Mouse (Mus musculus): ENCODE data around the gene Scml4. TPM values are rescaled to one million over a fixed set of nuclear protein-coding genes. Genes with fewer than 3 reads are reported as not detected.

Scml4 gene
- polyA plus RNA-seq, 1 experiment from 2014 or later, result 1.6 TPM

- H3K4me3 ChIP-seq (ENCODE audit: low read depth, low read length), result peak overlapping the region; percentile 7; the same call in 1 of the 2 replicates
- DNase-seq (ENCODE audit: low spot score), result peak; percentile 74
- 0% methylated on average over 8 of the region's 8 CpGs for WGBS
- peak; percentile 83 for ATAC-seq (ENCODE audit: low read depth)
- peak overlapping the region; percentile 49; the same call in 1 of the 2 replicates for H3K27ac ChIP-seq (replicated peaks; ENCODE audit: low read depth, low read length)
- H3K4me2 ChIP-seq (ENCODE audit: low read depth, low read length), result peak overlapping the region; percentile 36
- H3K27me3 ChIP-seq (replicated peaks; ENCODE audit: control insufficient read depth, insufficient read depth, low read length), result no peaks in the 10 kb centered on the region
- H3K9ac ChIP-seq (ENCODE audit: low read depth, low read length), result no peak overlapping the region
- H3K4me1 ChIP-seq (ENCODE audit: control insufficient read depth, insufficient read depth, low read length), result peaks cover 22% of the 10 kb centered on the region
- H3K36me3 ChIP-seq (ENCODE audit: control insufficient read depth, insufficient read depth, low read length), result no peaks in the 10 kb centered on the region
- H3K9me3 ChIP-seq (ENCODE audit: control insufficient read depth, low read length), result peaks cover 3% of the 10 kb centered on the region; the same call in 1 of the 2 replicates
Measured at GRCm38 (mm10) chr10:42950252-42950751, 90.1 kb downstream of the Scml4 start.

DNA sequence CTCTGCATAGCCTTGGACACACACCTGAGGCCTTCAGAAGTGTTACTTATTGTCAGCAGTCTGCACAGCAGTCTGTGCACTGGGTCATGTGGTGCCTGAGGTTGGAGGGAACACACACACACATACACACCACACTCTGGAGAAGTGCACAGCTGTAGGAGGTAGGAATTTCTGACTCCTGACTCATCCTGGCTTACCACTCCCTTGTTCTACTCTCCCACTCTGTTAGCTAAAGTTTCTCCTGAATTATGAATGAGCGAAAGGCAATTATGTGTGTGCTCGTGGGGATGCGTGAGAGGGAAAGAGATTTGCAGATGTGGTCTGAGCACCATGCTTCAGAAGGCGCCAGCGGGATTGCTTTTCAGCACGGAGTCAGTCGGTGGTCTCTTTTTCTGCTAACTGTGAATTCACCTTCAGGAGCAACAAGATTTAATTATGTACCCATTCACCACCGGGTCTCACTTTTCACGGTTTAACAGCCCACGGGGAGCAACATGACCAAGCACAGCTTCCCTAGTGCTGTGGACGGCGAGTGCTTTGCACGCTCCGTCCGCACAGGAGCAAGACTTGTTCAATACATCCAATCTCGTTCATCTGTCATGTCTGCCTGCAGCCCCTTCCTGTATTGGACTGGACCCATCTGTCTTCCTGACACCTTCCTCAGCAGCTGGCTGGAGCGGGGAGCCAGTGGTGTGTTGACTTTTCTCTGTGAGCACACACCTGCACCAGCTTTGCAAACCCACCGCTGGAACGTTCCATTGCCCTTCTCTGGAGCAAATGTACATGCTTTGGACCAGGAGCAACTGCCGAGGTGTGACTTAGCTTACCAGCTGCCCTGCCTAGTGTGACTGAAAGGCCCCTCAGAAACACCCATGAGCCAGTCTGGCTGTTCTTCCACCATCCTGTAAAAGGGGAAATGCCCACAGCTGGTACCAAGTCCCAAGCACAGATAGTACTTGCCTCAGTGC lies 91.2 kb downstream of the Scml4 start:
- H3K9ac ChIP-seq (ENCODE audit: low read depth, low read length), result no peak overlapping the region
- H3K4me2 ChIP-seq (ENCODE audit: low read depth, low read length), result 0 out of 2 replicates have a peak overlapping the region, but pooled peaks have one; percentile 36
- H3K36me3 ChIP-seq (ENCODE audit: control insufficient read depth, insufficient read depth, low read length), result no peaks in the 10 kb centered on the region
- H3K4me1 ChIP-seq (ENCODE audit: control insufficient read depth, insufficient read depth, low read length), result peaks cover 22% of the 10 kb centered on the region
- H3K9me3 ChIP-seq (ENCODE audit: control insufficient read depth, low read length), result peaks cover 3% of the 10 kb centered on the region; the same call in 1 of the 2 replicates
- peak; percentile 55 for DNase-seq (ENCODE audit: low spot score)
- 46% methylated on average over 20 of the region's 20 CpGs for WGBS
- no peak overlapping the region for H3K4me3 ChIP-seq (ENCODE audit: low read depth, low read length)
- ATAC-seq (ENCODE audit: low read depth), result peak; percentile 70
- peak overlapping the region; percentile 33; the same call in 1 of the 2 replicates for H3K27ac ChIP-seq (replicated peaks; ENCODE audit: low read depth, low read length)
- H3K27me3 ChIP-seq (replicated peaks; ENCODE audit: control insufficient read depth, insufficient read depth, low read length), result no peaks in the 10 kb centered on the region

GRCm38 (mm10) chr10:42952046-42952420 lies 91.9 kb downstream of the Scml4 start:
- Histone ChIP-seq H3K4me2 (ENCODE audit: low read depth, low read length) (no peak overlapping the region), H3K27me3 (replicated peaks; ENCODE audit: control insufficient read depth, insufficient read depth, low read length) (no peaks in the 10 kb centered on the region), H3K9ac (ENCODE audit: low read depth, low read length) (no peak overlapping the region), H3K36me3 (ENCODE audit: control insufficient read depth, insufficient read depth, low read length) (no peaks in the 10 kb centered on the region), H3K27ac (replicated peaks; ENCODE audit: low read depth, low read length) (no peak overlapping the region), H3K4me3 (ENCODE audit: low read depth, low read length) (no peak overlapping the region), H3K4me1 (ENCODE audit: control insufficient read depth, insufficient read depth, low read length) (peaks cover 22% of the 10 kb centered on the region), H3K9me3 (ENCODE audit: control insufficient read depth, low read length) (peaks cover 3% of the 10 kb centered on the region; the same call in 1 of the 2 replicates)
- DNase-seq (ENCODE audit: low spot score) (no peak), ATAC-seq (ENCODE audit: low read depth) (no peak)
- WGBS, result 40% methylated on average over 9 of the region's 9 CpGs

DNA sequence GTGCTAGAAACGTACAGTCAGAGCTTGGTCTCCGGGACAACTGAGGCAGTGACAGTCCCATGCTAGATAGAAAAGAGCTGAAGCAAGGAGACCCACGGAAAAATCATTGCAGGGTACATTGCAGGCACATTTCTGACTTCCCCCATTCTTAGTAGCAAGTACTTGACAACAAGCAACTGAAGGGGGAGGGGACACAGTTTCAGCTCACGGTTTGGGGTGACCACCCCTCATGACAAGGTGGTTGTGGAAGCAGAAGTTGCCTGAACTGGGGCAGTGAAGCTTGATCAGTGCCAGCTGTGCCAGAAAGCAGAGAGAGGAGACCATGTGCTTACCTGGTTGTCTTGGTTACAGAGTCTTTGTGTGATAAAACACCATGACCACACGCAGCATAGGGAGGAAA lies 93.4 kb downstream of the Scml4 start:
- 72% methylated on average over 5 of the region's 5 CpGs for WGBS
- no peaks in the 10 kb centered on the region for H3K27me3 ChIP-seq (replicated peaks; ENCODE audit: control insufficient read depth, insufficient read depth, low read length)
- DNase-seq (ENCODE audit: low spot score) (no peak), ATAC-seq (ENCODE audit: low read depth) (no peak)
- H3K4me1 ChIP-seq (ENCODE audit: control insufficient read depth, insufficient read depth, low read length), result peaks cover 26% of the 10 kb centered on the region
- no peak overlapping the region for H3K27ac ChIP-seq (replicated peaks; ENCODE audit: low read depth, low read length)
- H3K4me3 ChIP-seq (ENCODE audit: low read depth, low read length), result no peak overlapping the region
- no peak overlapping the region for H3K4me2 ChIP-seq (ENCODE audit: low read depth, low read length)
- H3K9ac ChIP-seq (ENCODE audit: low read depth, low read length), result no peak overlapping the region
- H3K9me3 ChIP-seq (ENCODE audit: control insufficient read depth, low read length), result peaks cover 3% of the 10 kb centered on the region; the same call in 1 of the 2 replicates
- H3K36me3 ChIP-seq (ENCODE audit: control insufficient read depth, insufficient read depth, low read length), result no peaks in the 10 kb centered on the region

- no peaks in the 10 kb centered on the region for H3K36me3 ChIP-seq (ENCODE audit: control insufficient read depth, insufficient read depth, low read length)
- 98% methylated on average over 3 of the region's 3 CpGs for WGBS
- H3K4me2 ChIP-seq (ENCODE audit: low read depth, low read length), result no peak overlapping the region
- no peak overlapping the region for H3K27ac ChIP-seq (replicated peaks; ENCODE audit: low read depth, low read length)
- ATAC-seq (ENCODE audit: low read depth), result no peak
- H3K9ac ChIP-seq (ENCODE audit: low read depth, low read length), result no peak overlapping the region
- H3K9me3 ChIP-seq (ENCODE audit: control insufficient read depth, low read length), result peaks cover 3% of the 10 kb centered on the region; the same call in 1 of the 2 replicates
- no peaks in the 10 kb centered on the region for H3K27me3 ChIP-seq (replicated peaks; ENCODE audit: control insufficient read depth, insufficient read depth, low read length)
- H3K4me1 ChIP-seq (ENCODE audit: control insufficient read depth, insufficient read depth, low read length), result peaks cover 19% of the 10 kb centered on the region
- no peak for DNase-seq (ENCODE audit: low spot score)
- H3K4me3 ChIP-seq (ENCODE audit: low read depth, low read length), result no peak overlapping the region
Measured at GRCm38 (mm10) chr10:42955205-42955604, 95.0 kb downstream of the Scml4 start.

DNA sequence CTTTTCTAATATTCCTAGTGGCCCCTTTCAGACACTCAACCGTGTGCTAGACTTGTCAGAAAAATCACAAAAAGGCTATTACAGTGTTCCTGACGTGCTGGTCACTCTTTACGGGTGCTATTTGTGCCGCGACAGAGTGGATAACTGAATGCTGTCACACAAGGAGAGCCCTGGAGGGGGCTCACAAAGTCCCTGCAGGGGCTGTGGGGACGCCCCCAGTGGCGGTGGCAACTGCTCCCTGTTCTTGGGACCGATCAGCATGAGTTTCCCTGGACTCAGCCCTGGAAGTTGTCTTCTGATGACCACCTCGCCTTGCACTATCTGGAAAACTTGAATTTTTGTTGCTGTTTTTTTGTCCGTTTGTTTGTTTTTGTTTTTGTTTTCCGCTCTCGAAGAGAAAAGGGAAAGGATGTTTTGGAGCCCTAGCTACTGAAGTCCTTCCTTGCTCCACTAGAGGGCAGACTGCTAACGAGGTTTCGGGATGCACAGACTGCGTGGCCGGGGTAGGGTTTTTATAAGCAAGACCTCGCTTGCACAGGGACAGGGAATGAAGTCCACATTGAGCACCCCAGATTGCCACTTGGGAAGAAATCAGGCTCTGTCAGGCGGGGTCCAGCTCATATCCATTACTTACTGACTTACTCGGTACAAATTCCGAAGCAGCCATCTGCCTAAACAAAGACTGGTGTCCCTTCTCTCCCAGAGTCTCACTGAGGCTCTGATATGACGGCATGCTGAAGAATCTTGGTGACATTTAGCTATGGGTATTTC lies 97.9 kb downstream of the Scml4 start:
- WGBS, result 3% methylated on average over 21 of the region's 21 CpGs
- no peak overlapping the region for H3K27ac ChIP-seq (replicated peaks; ENCODE audit: low read depth, low read length)

DNA sequence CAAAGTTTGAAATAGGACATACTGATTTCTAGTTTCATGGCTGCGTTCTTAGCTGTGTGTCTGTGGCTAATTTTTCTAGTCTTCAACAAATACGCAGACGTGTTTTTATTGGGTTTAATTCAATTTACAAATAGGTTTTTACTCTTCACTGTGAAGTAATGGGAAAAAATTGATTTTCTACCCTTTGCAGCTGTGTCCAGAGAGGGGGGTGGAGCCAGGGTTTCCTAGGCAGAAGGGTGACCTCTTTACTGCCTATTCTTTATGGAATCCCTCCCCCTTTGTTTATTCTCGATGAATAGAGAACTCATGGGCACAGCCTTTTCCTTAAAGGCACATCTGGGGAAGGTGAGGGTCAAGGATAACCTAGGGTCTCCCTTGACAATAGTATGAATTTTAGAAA lies 98.5 kb downstream of the Scml4 start:
- Histone ChIP-seq H3K4me1 (ENCODE audit: control insufficient read depth, insufficient read depth, low read length) (peaks cover 10% of the 10 kb centered on the region; the same call in 1 of the 2 replicates), H3K4me3 (ENCODE audit: low read depth, low read length) (no peak overlapping the region; the same call in 1 of the 2 replicates), H3K27me3 (replicated peaks; ENCODE audit: control insufficient read depth, insufficient read depth, low read length) (no peaks in the 10 kb centered on the region), H3K4me2 (ENCODE audit: low read depth, low read length) (peak overlapping the region; percentile 57), H3K27ac (replicated peaks; ENCODE audit: low read depth, low read length) (no peak overlapping the region), H3K9ac (ENCODE audit: low read depth, low read length) (no peak overlapping the region; the same call in 1 of the 2 replicates), H3K36me3 (ENCODE audit: control insufficient read depth, insufficient read depth, low read length) (no peaks in the 10 kb centered on the region), H3K9me3 (ENCODE audit: control insufficient read depth, low read length) (peaks cover 3% of the 10 kb centered on the region; the same call in 1 of the 2 replicates)
- WGBS, result 47% methylated on average over 4 of the region's 4 CpGs
- DNase-seq (ENCODE audit: low spot score) (no peak), ATAC-seq (ENCODE audit: low read depth) (peak; percentile 23; the same call in 1 of the 2 replicates)

More for the DNA sequence above, 97.9 kb downstream of the Scml4 start:
- DNase-seq (ENCODE audit: low spot score) (peak; percentile 88), ATAC-seq (ENCODE audit: low read depth) (peak; percentile 86)
- Histone ChIP-seq H3K4me3 (ENCODE audit: low read depth, low read length) (peak overlapping the region; percentile 35), H3K4me1 (ENCODE audit: control insufficient read depth, insufficient read depth, low read length) (peaks cover 10% of the 10 kb centered on the region; the same call in 1 of the 2 replicates), H3K27me3 (replicated peaks; ENCODE audit: control insufficient read depth, insufficient read depth, low read length) (no peaks in the 10 kb centered on the region), H3K9me3 (ENCODE audit: control insufficient read depth, low read length) (peaks cover 3% of the 10 kb centered on the region; the same call in 1 of the 2 replicates), H3K4me2 (ENCODE audit: low read depth, low read length) (peak overlapping the region; percentile 57), H3K36me3 (ENCODE audit: control insufficient read depth, insufficient read depth, low read length) (no peaks in the 10 kb centered on the region), H3K9ac (ENCODE audit: low read depth, low read length) (peak overlapping the region; percentile 58)

DNA sequence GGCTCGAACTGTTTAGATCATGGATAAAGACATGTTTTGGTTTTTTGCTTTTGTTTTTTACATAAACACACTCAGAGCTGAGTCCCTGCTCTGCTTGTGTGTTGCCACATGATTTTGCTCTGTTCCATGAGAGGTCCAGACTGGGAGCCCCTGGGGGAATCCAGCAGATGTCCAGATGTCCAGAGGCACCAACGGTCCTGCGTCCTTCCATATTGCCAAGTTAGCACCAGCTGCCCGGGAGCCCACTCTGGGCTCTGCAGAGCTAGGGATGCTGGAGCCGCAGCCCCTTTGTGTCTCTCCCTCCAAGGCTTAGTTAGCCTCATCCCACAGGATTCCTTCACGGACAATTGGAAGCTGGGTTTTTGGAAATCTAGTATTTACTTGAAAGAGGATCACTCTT lies 101.6 kb downstream of the Scml4 start:
- DNase-seq (ENCODE audit: low spot score) (no peak), ATAC-seq (ENCODE audit: low read depth) (peak; percentile 35; the same call in 1 of the 2 replicates)
- H3K4me1 ChIP-seq (ENCODE audit: control insufficient read depth, insufficient read depth, low read length), result peaks cover 10% of the 10 kb centered on the region; the same call in 1 of the 2 replicates
- no peak overlapping the region for H3K9ac ChIP-seq (ENCODE audit: low read depth, low read length)
- no peak overlapping the region for H3K4me3 ChIP-seq (ENCODE audit: low read depth, low read length)
- no peaks in the 10 kb centered on the region for H3K9me3 ChIP-seq (ENCODE audit: control insufficient read depth, low read length)
- H3K36me3 ChIP-seq (ENCODE audit: control insufficient read depth, insufficient read depth, low read length), result no peaks in the 10 kb centered on the region
- H3K27me3 ChIP-seq (replicated peaks; ENCODE audit: control insufficient read depth, insufficient read depth, low read length), result no peaks in the 10 kb centered on the region
- no peak overlapping the region for H3K27ac ChIP-seq (replicated peaks; ENCODE audit: low read depth, low read length)
- H3K4me2 ChIP-seq (ENCODE audit: low read depth, low read length), result no peak overlapping the region
- 28% methylated on average over 6 of the region's 6 CpGs for WGBS

Data from embryonic facial prominence, embryonic 14.5 days (tissue).